Mouse (Mus musculus) heart, embryonic 10.5 days (tissue): Measurements from ENCODE around the gene Anxa2. TPM values are rescaled to one million over a fixed set of nuclear protein-coding genes. Genes with fewer than 3 reads are reported as not detected.
A peak's percentile ranks its signal among the peaks of the same experiment; 100 is the strongest.

Experiments
- microRNA-seq: library from miRNA; unstranded; fragments of <30 nt; microRNA quantifications from one replicate; pipeline ENCODE4, GENCODE M21; 2017
- polyA plus RNA-seq: library from polyadenylated mRNA; unstranded; fragments of >200 nt; fragmentation: Nextera tagmentation; extraction: Ambion mirVana; gene quantifications from 2 replicates; pipeline ENCODE4 v1.2.1, GENCODE M21; 2016

Anxa2 gene
- polyA plus RNA-seq, 1 experiment from 2014 or later, result 349 TPM

Small RNA genes within 50 kb of the gene (microRNA-seq; reads per million reads assigned to microRNA genes)
- gene Mir3109, result 4.8 reads per million, percentile 15 among the genes with 10 or more reads in this experiment

Other genes starting within 250 kb of the Anxa2 start
- 13.0 and 17.0 TPM in 2 replicates for gene Ice2, start 55.7 kb upstream of the Anxa2 start, polyA plus RNA-seq